Mouse (Mus musculus) ovary, postnatal 14 days (tissue): ENCODE data around the gene Neurog2.
A peak's percentile ranks its signal among the peaks of the same experiment; 100 is the strongest.

Source experiments
- DNase-seq: peaks from one replicate; pipeline ENCODE4 v3.0.0; 2022; ENCODE audit warnings: low spot score

Gene Neurog2

DNA sequence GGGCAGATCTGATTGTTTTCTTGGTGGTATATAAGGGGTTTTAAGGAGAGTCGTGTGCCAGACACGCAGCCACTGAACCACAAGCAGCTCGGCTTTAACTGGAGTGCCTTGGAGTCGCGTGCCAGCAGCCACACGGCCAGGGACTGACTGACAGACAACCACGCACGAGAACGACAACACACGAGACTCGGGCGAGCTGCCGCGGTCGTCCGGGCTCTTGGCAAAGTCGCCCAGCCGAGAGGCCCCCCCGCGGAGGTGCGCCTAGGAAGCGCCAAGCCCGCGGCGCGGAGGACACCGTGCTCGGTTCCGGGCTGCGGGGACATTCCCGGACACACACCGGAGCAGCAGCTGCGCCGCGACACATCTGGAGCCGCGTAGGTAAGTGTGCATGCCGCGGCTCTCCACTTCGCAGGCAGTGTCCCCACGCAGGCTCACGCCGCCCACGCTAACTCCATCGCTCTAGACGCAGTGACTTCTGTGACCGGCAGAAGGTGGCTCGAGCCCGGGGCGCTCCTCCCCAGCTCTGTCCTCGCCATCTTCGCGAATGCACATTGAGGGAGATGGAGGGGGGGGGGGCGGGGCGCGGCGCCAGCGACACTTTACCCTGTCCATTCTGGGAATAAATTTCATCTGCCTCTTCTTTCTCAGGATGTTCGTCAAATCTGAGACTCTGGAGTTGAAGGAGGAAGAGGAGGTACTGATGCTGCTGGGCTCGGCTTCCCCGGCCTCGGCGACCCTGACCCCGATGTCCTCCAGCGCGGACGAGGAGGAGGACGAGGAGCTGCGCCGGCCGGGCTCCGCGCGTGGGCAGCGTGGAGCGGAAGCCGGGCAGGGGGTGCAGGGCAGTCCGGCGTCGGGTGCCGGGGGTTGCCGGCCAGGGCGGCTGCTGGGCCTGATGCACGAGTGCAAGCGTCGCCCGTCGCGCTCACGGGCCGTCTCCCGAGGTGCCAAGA lies at the start of gene Neurog2:
Neurog2 (plus strand) TSS at position 56 of the 953 bp plus-strand sequence.
- no peak for DNase-seq

DNA sequence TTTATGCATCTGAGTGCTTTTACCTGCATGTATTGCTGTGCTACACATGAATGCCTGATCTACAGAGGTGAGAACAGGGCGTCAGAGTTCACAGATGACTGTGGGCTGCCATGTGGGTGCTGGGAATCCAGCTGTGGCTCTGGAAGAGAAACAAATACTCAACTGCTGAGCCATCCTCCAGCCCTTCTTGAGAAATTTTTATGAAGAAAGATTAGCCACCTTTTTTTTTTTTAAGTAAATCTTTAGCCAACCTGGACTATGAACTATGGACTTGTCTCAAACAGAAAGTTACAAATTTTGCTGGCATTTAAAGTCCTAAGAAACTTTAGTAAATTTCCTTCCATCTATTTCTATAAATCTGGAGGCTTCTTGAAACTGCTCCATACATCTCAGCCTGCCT lies 35.8 kb upstream of the Neurog2 start:
- DNase-seq, result no peak

DNA sequence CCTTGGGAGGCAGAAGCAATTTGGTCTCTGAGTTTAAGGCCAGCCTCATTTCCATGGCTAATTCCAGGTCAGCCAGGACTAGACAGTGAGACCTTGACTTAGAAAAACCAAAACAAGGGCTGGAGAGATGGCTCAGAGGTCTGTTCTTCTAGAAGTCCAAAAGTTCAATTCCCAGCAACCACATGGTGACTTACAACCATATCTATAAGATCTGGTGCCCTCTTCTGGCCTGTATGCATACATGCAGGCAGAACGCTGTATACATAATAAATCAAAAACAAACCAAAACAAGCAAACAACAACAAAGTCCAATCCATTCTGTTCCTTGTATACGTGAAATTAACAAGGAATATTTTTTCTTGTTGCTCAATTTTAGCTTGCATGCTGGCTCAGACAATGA lies 24.8 kb upstream of the Neurog2 start:
- no peak for DNase-seq

DNA sequence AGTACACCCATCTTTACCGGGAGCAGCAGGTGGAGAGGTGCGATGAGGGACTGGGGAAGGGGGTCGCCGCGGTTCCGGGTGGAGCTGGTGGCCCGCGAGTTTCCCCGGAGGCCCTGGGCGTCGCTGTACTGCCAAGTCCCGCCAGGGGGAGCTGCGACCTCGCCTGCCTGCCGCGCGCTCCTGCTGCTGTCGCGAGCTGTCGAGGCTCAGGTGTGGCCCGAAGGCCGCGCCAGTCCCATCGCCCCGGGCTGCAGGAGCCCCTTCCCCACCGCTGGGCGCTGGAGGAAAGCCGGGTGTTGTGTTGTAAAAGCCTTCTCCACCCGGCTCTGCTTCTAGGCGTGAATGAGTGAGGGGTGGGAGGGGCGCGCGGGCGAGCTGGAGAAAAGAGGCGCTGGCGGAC lies 7.6 kb upstream of the Neurog2 start:
- DNase-seq, result peak; percentile 55

DNA sequence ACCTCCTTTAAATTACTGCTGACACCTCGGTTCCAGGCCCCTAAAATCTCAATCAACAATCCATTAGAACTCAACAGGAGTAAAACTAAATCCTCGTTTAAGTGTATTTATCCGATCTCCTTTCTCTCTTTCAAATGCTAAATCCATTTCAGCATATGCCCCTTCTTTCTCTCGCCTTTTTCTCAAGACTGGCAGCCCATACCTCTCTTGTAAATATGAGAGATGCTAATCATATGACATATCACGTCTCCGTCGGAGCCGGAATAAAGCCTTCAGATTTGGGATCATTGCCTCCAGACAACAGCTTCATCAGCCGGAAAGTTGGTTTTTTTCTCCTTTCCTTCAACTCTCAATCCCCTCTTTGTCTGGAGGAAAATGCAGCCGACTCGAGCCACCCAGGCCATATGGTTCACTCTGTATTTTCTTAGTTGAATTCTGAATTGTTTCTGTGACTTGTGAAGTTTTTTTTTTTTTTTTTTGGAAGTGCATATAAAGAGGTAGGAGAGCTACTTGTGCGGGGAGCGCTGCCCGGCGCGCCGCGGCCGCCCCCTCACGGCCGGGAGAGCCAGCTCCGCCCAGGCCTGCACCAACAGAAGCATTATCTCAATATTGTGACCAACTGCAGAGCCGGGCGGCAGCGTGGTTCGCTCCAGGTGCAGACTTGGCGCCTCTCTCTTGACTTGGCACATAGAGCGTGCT lies 7.1 kb upstream of the Neurog2 start:
- DNase-seq, result no peak

DNA sequence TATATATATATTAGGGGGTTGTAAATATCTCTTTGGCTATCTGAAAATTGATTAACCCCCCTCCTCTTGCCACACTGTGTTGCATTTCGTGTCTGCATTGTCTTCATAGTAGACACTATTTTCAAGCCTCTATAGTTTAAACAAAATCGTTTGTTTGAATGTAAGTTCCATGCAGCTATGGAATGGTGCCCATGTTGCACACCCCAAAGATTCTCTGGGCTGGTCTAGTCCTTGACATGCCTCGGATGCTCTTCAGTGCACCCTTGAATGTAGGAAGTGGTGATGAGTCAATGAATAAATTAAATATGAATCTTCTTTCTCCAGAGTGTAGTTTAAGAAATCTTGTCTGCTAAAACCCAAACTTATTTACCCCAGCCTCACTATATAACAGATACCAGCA lies 6.4 kb upstream of the Neurog2 start:
- DNase-seq, result no peak

DNA sequence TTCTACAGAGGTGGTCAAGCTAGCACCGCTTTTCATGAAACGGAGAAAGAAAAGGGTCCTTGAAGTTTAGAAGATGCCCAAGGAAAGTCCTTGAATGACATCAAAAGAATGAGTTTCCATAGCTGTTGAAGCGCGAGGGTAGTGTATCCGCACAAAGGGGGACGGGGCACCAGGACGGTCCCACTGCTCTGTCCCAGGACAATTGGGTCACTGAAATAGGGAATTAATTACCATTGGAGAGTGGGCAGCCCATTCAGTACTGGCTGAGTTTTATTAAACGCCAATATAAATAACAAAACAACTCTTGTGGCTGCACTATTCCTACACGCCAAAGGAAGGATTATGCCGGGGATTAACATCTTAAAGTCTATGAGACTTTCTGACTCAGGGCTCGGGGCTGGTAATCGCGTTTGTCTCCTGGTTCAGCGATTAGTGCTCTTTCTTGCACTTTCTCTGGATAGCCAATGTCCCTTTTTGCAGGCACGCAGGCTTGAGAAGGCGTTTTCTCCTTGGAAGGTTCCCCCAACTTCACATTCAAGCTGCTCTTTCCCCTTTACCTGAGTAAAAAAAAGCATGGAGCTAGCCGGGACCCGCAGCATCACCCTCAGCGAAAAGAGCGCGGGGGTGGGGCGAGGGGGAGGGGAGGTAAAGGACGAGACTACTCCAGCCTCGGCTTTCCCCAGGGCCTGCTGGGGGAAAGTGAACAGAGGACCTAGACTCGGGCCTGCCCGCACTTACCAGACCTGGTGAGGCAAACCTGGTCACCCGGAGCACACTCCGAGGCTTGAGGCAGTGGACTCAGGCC lies 5.6 kb upstream of the Neurog2 start:
- no peak for DNase-seq

DNA sequence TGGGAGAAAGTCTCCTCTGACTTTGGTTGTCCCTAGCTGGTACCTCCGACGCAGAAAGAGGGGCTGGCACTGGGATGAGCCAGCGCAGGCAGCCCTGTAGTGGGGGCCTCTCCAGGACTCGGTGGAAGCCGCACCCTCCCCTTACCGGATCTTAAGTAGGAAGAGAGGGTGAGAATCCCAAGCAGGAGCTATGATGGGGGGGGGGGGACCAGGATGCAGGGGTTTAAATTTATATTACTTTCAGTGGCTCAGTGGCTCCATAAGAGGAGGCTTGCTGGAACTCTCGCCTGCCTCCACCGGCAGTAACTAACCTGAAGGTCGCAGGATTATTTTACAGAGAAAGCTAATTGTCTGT lies 5.0 kb upstream of the Neurog2 start:
- no peak for DNase-seq

DNA sequence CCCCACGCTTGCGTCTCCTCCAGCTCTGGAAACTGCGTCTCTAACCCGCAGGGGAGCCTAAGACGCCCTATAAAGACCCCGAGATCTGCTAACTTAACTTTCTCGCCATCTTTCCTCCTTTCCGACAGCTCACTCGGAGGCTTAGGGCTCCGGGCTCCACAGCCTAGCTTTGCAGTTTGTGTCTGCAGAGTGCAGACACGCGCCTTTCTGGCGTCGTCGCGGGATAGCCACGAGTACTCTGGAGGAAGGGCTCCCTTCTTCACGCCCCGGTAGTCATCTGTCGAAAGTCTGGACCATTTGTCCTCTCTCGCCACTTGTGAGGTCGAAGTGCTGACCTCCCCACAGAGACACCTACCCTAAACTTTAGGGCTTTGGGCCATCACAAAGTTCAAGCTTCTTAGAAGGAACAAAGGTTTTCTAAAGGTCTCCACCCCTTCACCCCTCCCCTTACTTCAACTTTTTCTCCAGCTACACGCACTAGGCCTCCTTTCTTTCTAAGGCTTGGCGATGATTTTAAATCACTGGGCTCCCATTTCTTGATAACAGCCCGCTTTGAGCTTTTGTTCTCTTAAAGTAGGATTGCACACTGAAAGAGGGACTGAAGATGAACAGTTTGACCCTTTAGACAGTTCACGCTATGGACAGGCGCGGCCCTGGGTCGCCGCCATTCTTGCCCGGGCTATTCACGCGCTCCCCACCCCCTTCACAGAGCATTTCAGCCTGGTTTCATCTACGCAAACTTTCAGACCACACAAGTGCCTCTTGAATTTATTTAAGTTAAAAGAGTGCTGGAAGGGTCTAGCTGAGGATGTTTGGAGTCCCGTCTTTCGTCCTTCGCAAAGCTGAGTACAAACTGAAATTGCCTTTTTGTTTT lies 4.4 kb upstream of the Neurog2 start:
- DNase-seq, result no peak

DNA sequence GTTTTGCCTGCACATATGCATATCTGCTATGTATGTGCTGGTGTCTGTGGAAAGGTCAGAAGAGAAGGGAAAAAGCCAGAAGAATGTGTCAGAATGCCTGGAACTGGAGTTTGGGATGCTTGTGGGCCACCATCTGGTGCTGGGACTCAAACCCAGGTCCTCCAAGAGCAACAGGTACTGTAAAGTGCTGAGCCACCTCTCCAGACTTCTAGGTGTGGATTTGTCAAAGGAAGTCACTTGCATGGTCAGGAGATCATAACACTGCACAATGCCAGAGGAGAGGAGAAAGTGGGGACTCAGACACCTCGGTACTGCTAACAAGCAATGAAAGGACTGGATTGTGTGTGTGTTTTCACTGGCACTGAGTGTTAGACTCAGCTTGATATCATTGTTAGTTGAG lies 2.7 kb upstream of the Neurog2 start:
- no peak for DNase-seq

DNA sequence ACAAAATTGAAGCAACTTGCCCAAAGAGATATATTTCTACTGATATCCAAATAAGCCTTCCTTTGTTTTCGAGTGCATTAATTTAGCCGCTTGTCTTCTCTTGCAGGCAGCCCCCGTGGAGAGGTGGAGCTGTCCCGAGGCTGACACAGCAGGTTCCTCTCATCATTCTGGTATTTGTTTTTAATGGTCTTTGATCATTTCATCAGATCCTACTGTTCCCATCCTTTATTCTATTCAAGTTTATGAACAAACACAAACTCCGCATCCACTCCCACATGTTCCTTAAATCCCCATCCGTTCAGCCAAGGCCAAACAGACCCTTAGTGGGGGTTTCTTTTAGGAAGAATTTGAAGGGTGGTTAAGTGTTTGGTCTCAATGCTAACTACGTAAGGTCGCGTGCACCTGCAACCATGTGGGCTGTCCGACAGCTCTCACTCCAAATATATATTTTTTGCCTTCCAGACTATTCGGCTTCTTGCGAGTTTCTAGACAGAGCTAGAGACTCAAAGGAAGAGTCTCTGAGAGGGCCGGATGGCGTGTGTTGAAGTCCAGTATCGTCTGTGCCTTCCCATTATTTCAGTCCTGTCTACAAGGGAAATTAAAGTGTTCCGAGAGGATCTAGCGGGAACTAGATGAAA lies 2.1 kb upstream of the Neurog2 start:
- DNase-seq, result no peak

DNA sequence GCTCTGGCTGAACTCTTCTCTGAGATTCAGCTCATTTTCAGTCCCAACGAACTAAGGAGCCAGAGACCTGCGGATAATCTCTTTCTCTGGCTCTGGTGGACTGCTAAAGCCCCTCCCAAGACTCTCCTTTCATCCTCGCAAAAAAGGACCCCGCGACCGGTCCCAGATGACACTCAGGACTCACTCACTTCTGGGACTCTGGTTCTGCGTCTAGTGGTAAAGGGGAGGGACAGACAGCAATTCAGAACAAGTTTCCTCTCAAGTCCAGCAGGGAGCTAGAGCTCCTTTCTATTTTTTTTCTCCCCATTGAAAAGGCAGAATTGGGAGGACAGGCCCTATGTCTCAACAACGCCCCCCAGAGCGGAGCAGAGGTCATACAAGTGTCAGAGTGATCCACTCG lies 1.4 kb upstream of the Neurog2 start:
- DNase-seq, result no peak

DNA sequence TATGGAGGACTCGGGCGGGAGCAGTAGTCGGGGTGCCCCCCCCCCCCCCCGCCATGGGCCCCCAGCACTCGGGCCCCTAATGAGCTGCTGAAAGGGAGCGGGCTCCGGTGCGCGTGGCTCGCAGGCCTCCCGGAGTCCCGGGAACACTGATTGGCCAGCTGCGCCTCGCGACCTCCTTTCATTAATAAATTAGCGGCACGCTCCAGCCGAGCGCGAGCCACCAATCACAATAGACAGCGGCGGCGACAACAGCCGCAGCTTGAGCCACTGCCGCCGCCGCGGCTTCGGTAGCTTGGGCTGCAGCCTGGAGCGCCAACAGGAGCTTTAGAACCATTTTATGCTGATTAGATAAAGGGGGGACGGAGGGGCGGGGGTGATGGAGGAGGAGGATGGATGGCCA lies 404 bp upstream of the Neurog2 start:
- DNase-seq, result no peak

DNA sequence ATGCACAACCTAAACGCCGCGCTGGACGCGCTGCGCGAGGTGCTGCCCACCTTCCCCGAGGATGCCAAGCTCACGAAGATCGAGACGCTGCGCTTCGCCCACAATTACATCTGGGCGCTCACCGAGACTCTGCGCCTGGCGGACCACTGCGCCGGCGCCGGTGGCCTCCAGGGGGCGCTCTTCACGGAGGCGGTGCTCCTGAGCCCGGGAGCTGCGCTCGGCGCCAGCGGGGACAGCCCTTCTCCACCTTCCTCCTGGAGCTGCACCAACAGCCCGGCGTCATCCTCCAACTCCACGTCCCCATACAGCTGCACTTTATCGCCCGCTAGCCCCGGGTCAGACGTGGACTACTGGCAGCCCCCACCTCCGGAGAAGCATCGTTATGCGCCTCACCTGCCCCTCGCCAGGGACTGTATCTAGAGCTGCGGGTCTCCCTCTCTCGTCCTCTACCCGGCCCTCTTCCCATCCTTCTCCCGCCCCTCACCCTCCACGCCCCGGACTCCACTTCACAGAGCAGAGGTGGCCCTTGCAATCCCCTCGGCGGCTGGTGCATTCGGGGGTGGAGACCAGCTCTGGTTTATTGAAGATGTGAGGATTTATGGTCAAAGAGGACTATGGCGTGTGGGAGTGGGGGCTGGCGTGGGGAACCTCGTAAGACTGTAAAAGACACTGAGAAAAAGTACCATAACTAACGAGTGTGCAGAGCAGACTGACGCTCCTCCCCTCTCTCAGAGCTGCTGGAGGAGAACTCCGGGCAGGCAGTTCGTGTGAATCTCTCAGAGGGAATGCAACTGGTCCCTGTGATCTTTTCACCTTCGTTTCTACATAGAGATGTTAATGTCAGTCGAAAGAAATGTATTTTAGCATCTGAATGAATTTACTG lies 1.4 kb downstream of the Neurog2 start:
- peak; percentile 61 for DNase-seq

DNA sequence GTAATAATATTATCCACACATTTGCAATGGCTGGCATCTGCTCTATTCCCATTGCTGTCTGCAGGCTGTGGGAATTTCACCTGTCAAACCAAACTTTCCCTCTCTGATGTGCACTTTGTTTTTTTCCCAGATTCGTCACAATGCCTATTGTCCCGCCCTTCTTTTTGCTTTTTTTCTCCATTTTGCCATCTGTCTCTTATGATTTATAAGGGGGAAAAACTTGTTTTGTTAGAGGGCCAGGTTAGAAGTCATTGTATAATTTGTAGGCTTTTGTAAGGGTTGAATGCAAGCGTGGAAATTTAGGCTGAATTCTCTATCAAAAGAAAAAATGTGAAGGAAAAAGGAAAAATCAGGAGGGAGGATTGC lies 2.0 kb downstream of the Neurog2 start:
- DNase-seq, result no peak

DNA sequence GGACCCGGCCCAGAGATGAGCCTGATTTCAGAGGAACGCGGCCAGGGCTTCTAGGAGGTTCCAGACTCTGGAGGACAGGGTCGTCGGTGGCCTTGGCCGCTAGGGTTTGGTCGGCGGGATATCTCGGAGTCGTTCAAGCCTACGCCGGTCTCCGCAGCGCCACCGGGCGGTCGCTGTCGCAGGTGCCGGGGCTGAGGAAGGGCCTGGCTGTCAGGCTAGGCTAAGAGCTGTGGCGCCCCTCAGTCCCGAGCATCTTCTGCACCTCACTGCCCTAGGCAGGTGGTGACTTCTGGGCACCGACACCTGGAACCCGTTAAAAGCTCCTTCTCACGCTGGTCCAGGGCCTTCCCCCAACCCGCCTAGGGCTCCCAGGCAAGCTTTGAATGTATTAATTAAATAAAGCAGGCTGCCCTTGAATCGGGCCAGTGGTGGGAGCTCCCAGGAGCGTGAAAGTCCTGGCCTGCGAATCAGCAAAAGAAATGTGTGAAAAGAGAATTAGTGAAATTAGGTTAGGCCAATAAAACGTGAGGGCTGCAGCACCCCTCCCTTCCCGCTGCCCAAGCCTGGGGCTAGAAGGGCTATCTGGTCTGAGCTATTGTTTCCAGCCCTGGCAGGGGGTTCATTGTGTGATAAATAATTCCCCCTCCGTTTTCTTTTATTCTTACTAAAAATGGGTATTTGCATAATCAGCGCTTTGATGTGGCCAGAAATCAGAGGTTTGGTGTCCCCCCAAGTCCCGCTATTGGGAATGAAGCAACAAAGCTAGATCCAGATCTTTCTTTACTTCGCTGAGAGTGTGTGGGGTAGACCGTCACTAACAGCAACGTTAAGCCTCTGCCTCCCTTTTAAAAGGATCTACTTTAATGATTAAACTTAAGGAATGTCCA lies 7.2 kb downstream of the Neurog2 start:
- no peak for DNase-seq

DNA sequence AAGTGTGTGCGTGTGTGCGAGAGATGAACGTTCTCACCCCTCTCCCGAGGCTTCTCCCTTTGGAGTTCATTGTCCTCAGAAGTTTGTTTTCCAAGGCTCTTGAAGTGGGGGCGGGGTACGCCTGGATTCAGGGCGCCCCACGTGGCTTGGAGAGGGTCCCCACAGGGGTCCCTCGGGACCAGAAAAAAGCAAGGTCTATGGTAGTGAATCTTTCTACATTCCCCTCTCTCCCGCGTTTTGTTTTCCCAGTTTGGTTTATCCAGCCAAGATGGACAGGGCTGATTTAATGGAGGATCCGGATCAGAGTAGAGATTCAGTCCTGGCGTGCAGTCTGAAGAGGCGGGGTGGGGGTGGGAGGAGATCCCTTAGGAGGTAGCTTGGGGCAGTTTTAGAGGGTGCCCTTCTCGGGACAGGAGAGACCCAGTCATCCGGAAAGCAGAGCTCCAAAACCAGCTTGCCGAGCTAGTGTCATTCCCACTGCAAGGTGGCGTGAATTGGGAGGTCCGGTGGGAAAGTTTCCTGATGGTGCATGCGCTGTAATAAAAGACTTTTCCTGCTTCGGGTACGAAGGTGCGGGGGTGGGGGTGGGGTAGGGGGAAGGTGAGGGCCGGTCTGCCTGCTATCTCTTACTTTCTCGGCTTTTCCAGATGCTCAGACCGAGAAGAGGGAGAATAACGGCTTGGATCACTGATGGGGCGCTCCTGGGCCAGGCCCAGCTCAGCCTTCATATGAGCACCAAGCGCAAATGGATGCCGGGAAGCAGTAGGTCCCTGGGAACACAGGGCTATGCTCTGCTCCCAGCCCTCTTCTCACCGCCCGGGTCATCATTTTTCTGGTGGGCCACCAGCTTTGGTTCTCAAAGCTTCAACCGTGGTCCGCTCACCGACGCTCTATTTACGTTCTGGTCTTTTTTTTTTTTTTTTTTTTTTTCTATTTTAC lies 8.1 kb downstream of the Neurog2 start:
- DNase-seq, result no peak

DNA sequence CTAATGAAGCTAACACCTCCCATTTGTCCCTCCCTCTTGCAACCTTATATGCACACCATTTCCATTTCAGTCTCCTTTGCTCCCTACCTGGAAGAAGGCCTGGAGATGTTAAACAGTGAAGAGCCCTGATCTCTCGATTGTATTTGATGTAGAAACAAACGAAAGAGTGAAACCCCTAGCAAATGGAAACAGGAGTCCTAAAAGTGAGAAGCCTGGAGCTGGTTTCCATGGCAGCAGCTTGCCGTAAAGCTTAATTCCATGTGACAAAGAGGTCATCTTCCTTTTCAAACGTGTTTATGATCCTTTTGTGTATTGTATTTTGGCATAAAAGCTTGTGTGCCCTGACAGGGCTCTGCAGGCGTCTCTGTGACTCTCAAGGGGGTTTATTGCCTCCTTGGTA lies 9.3 kb downstream of the Neurog2 start:
- no peak for DNase-seq
